Comparison of ENCODE assay signal across 24 mouse cellular contexts in the genomic region with DNA sequence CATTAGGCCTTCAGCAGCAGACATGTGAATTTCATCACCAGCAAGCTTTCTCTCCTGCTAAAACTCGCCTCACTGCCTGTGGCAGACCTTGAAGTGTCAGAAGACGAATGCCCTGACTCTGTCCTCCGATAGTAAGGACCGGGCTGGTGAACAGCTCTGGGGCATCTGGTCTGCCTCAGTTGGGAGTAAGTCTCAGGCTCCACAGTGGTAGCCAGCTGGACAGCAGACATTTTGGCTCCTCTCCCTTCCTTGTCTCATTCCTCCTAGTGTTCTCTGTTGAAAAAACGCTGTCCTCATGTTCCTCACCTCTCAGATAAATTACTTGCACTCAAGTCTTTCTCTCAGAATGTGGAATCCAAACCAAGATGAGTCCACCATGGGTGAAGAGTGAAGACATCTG. TPM values are rescaled to one million over a fixed set of nuclear protein-coding genes. Genes with fewer than 3 reads are reported as not detected.
DNase-seq lines count a peak whose midpoint lies in the region; TF ChIP-seq lines count a peak whose summit lies in the region.
"Had no signal": no experiment of that assay in that cellular context is flagged by ENCODE, and none has a peak within 500 bp of the region (broad histone marks: within the 10 kb centered on the region; RNA-seq: fewer than 3 reads in every experiment).

No protein-coding gene starts in this region.

- no peak overlapping the region for H3K4me3 ChIP-seq in left cerebral cortex, adult 2 months
- H3K4me3 ChIP-seq: embryonic facial prominence, embryonic 10.5 days; forebrain, embryonic 15.5 days; heart, embryonic 15.5 days; midbrain, embryonic 15.5 days; neural tube, embryonic 12.5 days had no signal

- H3K27ac ChIP-seq in left cerebral cortex, adult 2 months, result no peak overlapping the region
- H3K27ac ChIP-seq: embryonic facial prominence, embryonic 10.5 days; forebrain, embryonic 15.5 days; heart, embryonic 15.5 days; hindbrain, postnatal 0 days; midbrain, embryonic 15.5 days; neural tube, embryonic 12.5 days had no signal

- intact Hi-C loops in left cerebral cortex, postnatal 4 days (cut with DNase I), result no loop called here
- intact Hi-C loops in left cerebral cortex, adult 2 months (cut with DNase I), result no loop called here

- TF ChIP-seq CTCF in left cerebral cortex, adult 2 months (IDR thresholded peaks at IDR 0.05), result no peak

- peak; percentile 19 to 43 for DNase-seq in cerebellum, postnatal 10 days
- DNase-seq in cerebellum, adult 11-12 months, result no peak
- DNase-seq in left cerebral cortex, postnatal 4 days, result peak; percentile 8
- no peak for DNase-seq in left cerebral cortex, adult 2 months (ENCODE audit: extremely low spot score in 1 of 2, low spot score in 2 of 2)
- DNase-seq in NIH3T3 (ENCODE audit: low read depth), result peak; percentile 11
- peak; percentile 29 for DNase-seq in heart, postnatal 4 days
- DNase-seq in ovary, adult 18-20 months (ENCODE audit: low spot score), result no peak
- DNase-seq in frontal cortex, postnatal 25 days (ENCODE audit: low spot score in 2 of 2), result no peak
- DNase-seq: adrenal gland, postnatal 25 days; cerebellum, adult 9-11 months; gastrocnemius, postnatal 25 days; kidney, adult 9 months; kidney, postnatal 14 days; retina, postnatal 1 day; right cerebral cortex, postnatal 25 days; thymus, postnatal 36 days had no signal

RNA-seq across cellular contexts. Expression of a gene that starts 3.5 kb away (rescaled TPM):
- total RNA-seq in left cerebral cortex, postnatal 4 days (2021), result 1 to 10 TPM; 5.3 to 6.0 TPM
- total RNA-seq in left cerebral cortex, adult 2 months (2021), result 1 to 10 TPM; 2.1 to 4.1 TPM
- total RNA-seq in heart, postnatal 4 days (2021), result 10 to 100 TPM; 31.5 to 36.1 TPM

RNA-seq across cellular contexts. Expression of a gene that starts 55.4 kb away (rescaled TPM):
- 1 to 10 TPM; 1.0 to 1.5 TPM for total RNA-seq in left cerebral cortex, postnatal 4 days (2021)
- total RNA-seq in left cerebral cortex, adult 2 months (2021), result 1 to 10 TPM; 1.0 to 1.3 TPM
- total RNA-seq in heart, postnatal 4 days (2021), result not detected
- total RNA-seq: adrenal gland, postnatal 25 days; gastrocnemius, postnatal 25 days; liver, adult 2 months; megakaryocyte-erythroid progenitor cell, adult 5-6 weeks had no signal

RNA-seq across cellular contexts. Expression of a gene that starts 57.6 kb away (rescaled TPM):
- 10 to 100 TPM; 23.3 to 24.4 TPM for total RNA-seq in left cerebral cortex, postnatal 4 days (2021)
- total RNA-seq in left cerebral cortex, adult 2 months (2021), result 10 to 100 TPM; 15.2 to 16.6 TPM
- 10 to 100 TPM; 18.5 to 20.0 TPM for total RNA-seq in heart, postnatal 4 days (2021)

Comparison
In these comparisons a context has a peak if more than half of its experiments do, and no peak if none do; other contexts are left out.
1. DNase-seq: peak in cerebellum, postnatal 10 days (2 of 2), left cerebral cortex, postnatal 4 days (single experiment), NIH3T3 (single experiment) and heart, postnatal 4 days (single experiment); none in cerebellum, adult 11-12 months (single experiment), left cerebral cortex, adult 2 months (0 of 2), ovary, adult 18-20 months (single experiment) and frontal cortex, postnatal 25 days (0 of 2).
2. RNA of a gene that starts 3.5 kb away (total RNA-seq): 31.5 to 36.1 TPM in heart, postnatal 4 days; 5.3 to 6.0 TPM in left cerebral cortex, postnatal 4 days and 2.1 to 4.1 TPM in left cerebral cortex, adult 2 months; every median in the first group is over 4 times any median in the second.